29 mouse cellular contexts compared by ENCODE assay signal in the genomic region with DNA sequence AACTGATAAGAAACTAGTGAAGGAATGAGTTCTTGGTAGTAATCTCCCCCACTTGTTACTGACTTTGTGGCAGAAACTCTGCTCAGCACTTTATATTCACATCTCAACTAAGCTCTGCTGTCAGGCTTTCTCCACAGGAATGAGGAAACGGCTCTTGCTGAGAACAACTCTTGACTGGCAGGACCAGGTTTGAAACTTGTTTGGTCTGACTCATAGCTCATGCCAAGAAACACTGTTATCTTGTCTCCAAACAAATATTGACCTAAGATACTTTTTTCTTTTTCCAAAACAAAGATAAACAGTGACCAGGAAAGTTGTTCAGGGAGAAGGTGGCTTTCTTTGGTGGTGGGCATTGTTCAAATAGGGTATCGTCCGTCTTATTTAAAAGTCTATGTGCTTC. TPM values are rescaled to one million over a fixed set of nuclear protein-coding genes. Genes with fewer than 3 reads are reported as not detected.
"Had no signal": no experiment of that assay in that cellular context is flagged by ENCODE, and none has a peak within 500 bp of the region (broad histone marks: within the 10 kb centered on the region; RNA-seq: fewer than 3 reads in every experiment).

No protein-coding gene starts in this region.

- ATAC-seq: intestine, postnatal 0 days; liver, postnatal 0 days; midbrain, embryonic 13.5 days; midbrain, embryonic 16.5 days had no signal

- H3K9ac ChIP-seq: limb, embryonic 13.5 days; liver, embryonic 14.5 days; liver, postnatal 0 days; lung, embryonic 15.5 days; midbrain, embryonic 13.5 days; neural tube, embryonic 13.5 days had no signal

- H3K27me3 ChIP-seq: lung, embryonic 15.5 days; midbrain, embryonic 13.5 days; neural tube, embryonic 13.5 days had no signal

- H3K27ac ChIP-seq: kidney, postnatal 0 days; layer of hippocampus, adult 2 months; limb, embryonic 10.5 days; limb, embryonic 13.5 days; liver, embryonic 14.5 days; lung, embryonic 15.5 days; midbrain, embryonic 10.5 days; midbrain, embryonic 13.5 days; neural tube, embryonic 13.5 days had no signal

- H3K4me2 ChIP-seq: limb, embryonic 13.5 days; lung, embryonic 15.5 days; midbrain, embryonic 13.5 days; neural tube, embryonic 13.5 days had no signal

- H3K9me3 ChIP-seq: limb, embryonic 10.5 days; limb, embryonic 13.5 days; lung, embryonic 15.5 days; megakaryocyte, embryonic 14.5 days; midbrain, embryonic 10.5 days; midbrain, embryonic 13.5 days; neural tube, embryonic 13.5 days had no signal

- DNase-seq: kidney, adult 2 months; kidney, postnatal 25 days; layer of hippocampus, adult 9-11 months; liver; liver, postnatal 0 days; retina, postnatal 1 day; right cerebral cortex, postnatal 25 days; spleen, adult 18-20 months; thymus, adult 18-20 months; thymus, postnatal 14 days; thymus, postnatal 4 days had no signal

- H3K4me1 ChIP-seq: limb, embryonic 10.5 days; limb, embryonic 13.5 days; megakaryocyte, embryonic 14.5 days; midbrain, embryonic 13.5 days; neural tube, embryonic 13.5 days had no signal

- H3K4me3 ChIP-seq: layer of hippocampus, adult 2 months; limb, embryonic 10.5 days; limb, embryonic 13.5 days; lung, embryonic 15.5 days; megakaryocyte, embryonic 14.5 days; midbrain, embryonic 10.5 days; midbrain, embryonic 13.5 days; myocyte; neural tube, embryonic 13.5 days had no signal

- H3K36me3 ChIP-seq: limb, embryonic 10.5 days; limb, embryonic 13.5 days; lung, embryonic 15.5 days; midbrain, embryonic 10.5 days; midbrain, embryonic 13.5 days; neural tube, embryonic 13.5 days had no signal

RNA-seq across cellular contexts. Expression of gene Tcf21, which starts 45.3 kb away (rescaled TPM):
- total RNA-seq: layer of hippocampus, adult 2 months; layer of hippocampus, postnatal 25 days; left cerebral cortex, adult 18-20 months; left cerebral cortex, postnatal 25 days; monocyte, adult 5-6 weeks; neutrophil, adult 5-6 weeks had no signal
- polyA plus RNA-seq: midbrain, embryonic 10.5 days; myocyte had no signal
